In the genomic region with DNA sequence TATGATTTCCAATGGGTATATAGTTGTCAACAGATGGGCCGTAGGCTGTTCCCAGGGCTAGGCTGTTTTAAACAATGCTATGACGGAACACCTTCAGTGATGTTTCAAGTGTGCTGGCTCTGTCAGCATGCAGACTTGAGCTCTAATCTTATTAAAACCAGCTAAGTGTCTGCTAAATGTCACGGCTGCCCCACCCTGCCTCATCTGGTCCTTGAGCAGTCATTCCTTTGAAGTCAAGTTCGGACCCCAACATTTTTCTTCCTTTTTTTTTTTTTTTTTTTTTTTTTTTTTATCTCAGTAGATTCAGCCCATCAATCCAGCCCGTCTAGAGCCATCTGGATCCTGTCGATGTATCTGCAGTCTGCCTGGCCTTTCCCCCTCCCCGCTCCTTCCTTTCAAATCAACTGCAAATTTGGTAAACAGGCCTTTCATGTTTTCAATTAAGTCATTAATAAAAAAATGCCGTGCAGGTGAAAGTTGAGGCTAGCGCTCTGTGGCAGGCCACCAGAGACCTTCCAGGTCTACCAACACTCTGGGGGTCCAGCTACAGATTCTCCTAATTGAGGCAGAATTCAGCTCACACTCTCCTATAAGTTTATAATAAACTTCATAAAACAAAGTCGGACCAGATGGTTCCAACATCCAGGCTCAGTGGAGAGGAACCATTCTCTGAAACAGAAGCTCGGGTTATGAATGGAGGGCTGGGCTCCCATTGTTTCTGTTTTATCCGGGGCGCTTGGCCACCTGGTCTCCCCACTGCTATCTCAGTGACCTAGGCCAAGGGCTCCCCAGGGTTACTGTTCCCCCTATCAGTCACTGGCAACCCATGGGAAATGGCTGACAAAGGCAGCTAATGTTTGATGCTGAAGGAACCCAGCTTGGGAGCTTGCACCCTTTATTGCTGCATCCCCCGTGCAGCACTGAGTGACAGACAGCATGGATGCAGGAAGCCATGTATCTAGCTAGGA, we compare ENCODE assay signal across 14 mouse cellular contexts. TPM values are rescaled to one million over a fixed set of nuclear protein-coding genes. Genes with fewer than 3 reads are reported as not detected.
DNase-seq lines count a peak whose midpoint lies in the region; ATAC-seq lines count a peak whose summit lies in the region.
"Had no signal": no experiment of that assay in that cellular context is flagged by ENCODE, and none has a peak within 500 bp of the region (broad histone marks: within the 10 kb centered on the region; RNA-seq: fewer than 3 reads in every experiment).

No protein-coding gene starts in this region.

- ATAC-seq in intestine, embryonic 14.5 days (replicated peaks; ENCODE audit: low FRiP score, low TSS enrichment, low read depth), result no peak; the same call in 1 of the 2 replicates
- ATAC-seq in intestine, embryonic 16.5 days, result no peak
- ATAC-seq: CD4-positive, CD25-positive, alpha-beta regulatory T cell, adult 4 months had no signal

- no peak for DNase-seq in intestine, embryonic 14.5 days (ENCODE audit: low spot score)
- DNase-seq in adrenal gland, postnatal 10 days, result peak; percentile 34
- peak; percentile 24 for DNase-seq in embryonic facial prominence, embryonic 10.5 days (ENCODE audit: low spot score)
- DNase-seq in neural tube, embryonic 10.5 days (ENCODE audit: extremely low spot score, low spot score), result peak; percentile 22
- DNase-seq in left cerebral cortex, postnatal 25 days (ENCODE audit: low spot score in 2 of 2), result no peak
- no peak for DNase-seq in heart, adult 9 months (ENCODE audit: low spot score in 2 of 2)
- DNase-seq: cerebellum, postnatal 36 days; heart, postnatal 10 days; kidney, adult 9 months had no signal

- H3K4me2 ChIP-seq in intestine, embryonic 14.5 days (ENCODE audit: low read length), result no peak overlapping the region
- no peak overlapping the region for H3K4me2 ChIP-seq in intestine, embryonic 16.5 days (ENCODE audit: low read depth, low read length)
- H3K4me2 ChIP-seq: liver, embryonic 11.5 days had no signal

- H3K27me3 ChIP-seq in intestine, embryonic 14.5 days (replicated peaks; ENCODE audit: control insufficient read depth, insufficient read depth, low read length), result no peaks in the 10 kb centered on the region
- H3K27me3 ChIP-seq in intestine, embryonic 16.5 days (replicated peaks; ENCODE audit: control insufficient read depth, insufficient read depth, low read length), result no peaks in the 10 kb centered on the region
- H3K27me3 ChIP-seq in embryonic facial prominence, embryonic 10.5 days (replicated peaks; ENCODE audit: low read depth, poor library complexity, severe bottlenecking), result peaks cover 6% of the 10 kb centered on the region; the same call in 1 of the 2 replicates

- H3K4me3 ChIP-seq in intestine, embryonic 14.5 days (ENCODE audit: low read depth, low read length), result no peak overlapping the region
- H3K4me3 ChIP-seq in intestine, embryonic 16.5 days (ENCODE audit: low read length), result no peak overlapping the region
- no peak overlapping the region for H3K4me3 ChIP-seq in embryonic facial prominence, embryonic 10.5 days

- H3K9me3 ChIP-seq in intestine, embryonic 14.5 days (ENCODE audit: control insufficient read depth, low read length), result no peaks in the 10 kb centered on the region
- H3K9me3 ChIP-seq in intestine, embryonic 16.5 days (ENCODE audit: control insufficient read depth, low read length), result no peaks in the 10 kb centered on the region
- no peaks in the 10 kb centered on the region for H3K9me3 ChIP-seq in embryonic facial prominence, embryonic 10.5 days

- 24% methylated on average over 14 of the region's 14 CpGs for WGBS in intestine, embryonic 14.5 days
- 35% methylated on average over 14 of the region's 14 CpGs for WGBS in intestine, embryonic 16.5 days
- 47% methylated on average over 14 of the region's 14 CpGs for WGBS in embryonic facial prominence, embryonic 10.5 days

- H3K9ac ChIP-seq in intestine, embryonic 14.5 days (ENCODE audit: low read length), result no peak overlapping the region
- H3K9ac ChIP-seq in intestine, embryonic 16.5 days (ENCODE audit: low read depth, low read length), result no peak overlapping the region

- no peaks in the 10 kb centered on the region for H3K36me3 ChIP-seq in intestine, embryonic 14.5 days (ENCODE audit: control insufficient read depth, insufficient read depth, low read length)
- no peaks in the 10 kb centered on the region for H3K36me3 ChIP-seq in intestine, embryonic 16.5 days (ENCODE audit: control insufficient read depth, insufficient read depth, low read length)
- H3K36me3 ChIP-seq in embryonic facial prominence, embryonic 10.5 days (replicated peaks), result no peaks in the 10 kb centered on the region

- peak overlapping the region; percentile 66 for H3K27ac ChIP-seq in intestine, embryonic 14.5 days (ENCODE audit: low read depth)
- no peak overlapping the region for H3K27ac ChIP-seq in intestine, embryonic 16.5 days (ENCODE audit: low read length)
- H3K27ac ChIP-seq in embryonic facial prominence, embryonic 10.5 days (replicated peaks), result no peak overlapping the region

- H3K4me1 ChIP-seq in intestine, embryonic 14.5 days (replicated peaks; ENCODE audit: control insufficient read depth, insufficient read depth, low read length), result peaks cover 37% of the 10 kb centered on the region; the same call in 1 of the 2 replicates
- H3K4me1 ChIP-seq in intestine, embryonic 16.5 days (ENCODE audit: control insufficient read depth, insufficient read depth, low read length), result peaks cover 23% of the 10 kb centered on the region
- H3K4me1 ChIP-seq in embryonic facial prominence, embryonic 10.5 days, result peaks cover 53% of the 10 kb centered on the region

- intact Hi-C loops in left cerebral cortex, postnatal 25 days (cut with DNase I), result no loop called here

RNA-seq across cellular contexts. Expression of a gene that starts 56.3 kb away (rescaled TPM):
- polyA plus RNA-seq in intestine, embryonic 14.5 days (2014; fragmentation: Nextera tagmentation; extraction: Ambion mirVana), result 0.37 and 0.38 TPM in 2 replicates
- 0.73 and 0.88 TPM in 2 replicates for polyA plus RNA-seq in intestine, embryonic 16.5 days (2015; fragmentation: Nextera tagmentation; extraction: Ambion mirVana)
- total RNA-seq in adrenal gland, postnatal 10 days (2021), result under 1 TPM; 0.75 to 0.82 TPM
- polyA plus RNA-seq in embryonic facial prominence, embryonic 10.5 days (2016; fragmentation: Nextera tagmentation; extraction: Ambion mirVana), result 1.2 and 1.7 TPM in 2 replicates
- not detected for total RNA-seq in left cerebral cortex, postnatal 25 days (2021)
- total RNA-seq: megakaryocyte, adult 5-6 weeks; neutrophil, adult 5-6 weeks had no signal
- polyA plus RNA-seq: CD4-positive, CD25-positive, alpha-beta regulatory T cell, adult 4 months had no signal

Comparison
In these comparisons a context has a peak if more than half of its experiments do, and no peak if none do; other contexts are left out.
1. DNase-seq: peak in adrenal gland, postnatal 10 days (single experiment), embryonic facial prominence, embryonic 10.5 days (single experiment) and neural tube, embryonic 10.5 days (single experiment); none in intestine, embryonic 14.5 days (single experiment), left cerebral cortex, postnatal 25 days (0 of 2) and heart, adult 9 months (0 of 2).